Mouse (Mus musculus) cortical plate, adult 2 months (tissue): ENCODE measurements around the gene Cdk2ap1. TPM values are rescaled to one million over a fixed set of nuclear protein-coding genes. Genes with fewer than 3 reads are reported as not detected.
"Not testable (repeated sequence)": the region's sequence is repeated elsewhere in the genome, so short reads cannot be mapped to it uniquely, and the experiment has no call there.

Experiments
- H3K27ac ChIP-seq: fragments of 200-500 bp; 2 replicates; pipeline ENCODE4 v1.5.1; 2012; ENCODE audit warnings: low read length, control low read depth, inconsistent platforms; ENCODE audit not compliant: insufficient read depth
- H3K4me1 ChIP-seq: fragments of 200-500 bp; 2 replicates; pipeline ENCODE4 v1.6.1; 2011; ENCODE audit warnings: low read length; ENCODE audit not compliant: control insufficient read depth, insufficient read depth
- H3K4me3 ChIP-seq: fragments of 200-500 bp; 2 replicates; pipeline ENCODE4 v1.5.1; 2011; ENCODE audit warnings: mild to moderate bottlenecking, low read length, control low read depth; ENCODE audit not compliant: insufficient read depth
- CTCF ChIP-seq: fragments of 200-500 bp; IDR thresholded peaks from 2 replicates; pipeline ENCODE4 v1.5.1; 2011; ENCODE audit warnings: mild to moderate bottlenecking, control low read depth, low read length; ENCODE audit not compliant: insufficient read depth; ENCODE audit errors: extremely low read depth
- POLR2A ChIP-seq: fragments of 200-500 bp; IDR thresholded peaks from 2 replicates; pipeline ENCODE4 v1.6.1; 2011; ENCODE audit warnings: mild to moderate bottlenecking, low read length, control low read depth; ENCODE audit not compliant: insufficient read depth; ENCODE audit errors: extremely low read depth
- polyA plus RNA-seq: library from polyadenylated mRNA; depleted of rRNA; stranded (reverse); fragments of >200 nt; gene quantifications from 2 replicates; pipeline ENCODE4 v1.2.3, GENCODE M21; 2012

The Cdk2ap1 gene
- polyA plus RNA-seq, 1 experiment, result 264 TPM

- peaks cover 3% of the 10 kb centered on the region for H3K4me1 ChIP-seq
- H3K27ac ChIP-seq, result peak overlapping the region; percentile 23; the same call in 1 of the 2 replicates
- TF ChIP-seq CTCF, result no peak
- TF ChIP-seq POLR2A, result no peak
- H3K4me3 ChIP-seq, result no peak overlapping the region
These were observed 28.5 kb downstream of the Cdk2ap1 start for GRCm38 (mm10) chr5:124334392-124334791.

- Histone ChIP-seq H3K27ac (no peak overlapping the region), H3K4me1 (peaks cover 1% of the 10 kb centered on the region; the same call in 1 of the 2 replicates), H3K4me3 (no peak overlapping the region)
- no peak for TF ChIP-seq POLR2A
- TF ChIP-seq CTCF, result no peak
These were observed 32.8 kb downstream of the Cdk2ap1 start for GRCm38 (mm10) chr5:124330086-124330485.

DNA sequence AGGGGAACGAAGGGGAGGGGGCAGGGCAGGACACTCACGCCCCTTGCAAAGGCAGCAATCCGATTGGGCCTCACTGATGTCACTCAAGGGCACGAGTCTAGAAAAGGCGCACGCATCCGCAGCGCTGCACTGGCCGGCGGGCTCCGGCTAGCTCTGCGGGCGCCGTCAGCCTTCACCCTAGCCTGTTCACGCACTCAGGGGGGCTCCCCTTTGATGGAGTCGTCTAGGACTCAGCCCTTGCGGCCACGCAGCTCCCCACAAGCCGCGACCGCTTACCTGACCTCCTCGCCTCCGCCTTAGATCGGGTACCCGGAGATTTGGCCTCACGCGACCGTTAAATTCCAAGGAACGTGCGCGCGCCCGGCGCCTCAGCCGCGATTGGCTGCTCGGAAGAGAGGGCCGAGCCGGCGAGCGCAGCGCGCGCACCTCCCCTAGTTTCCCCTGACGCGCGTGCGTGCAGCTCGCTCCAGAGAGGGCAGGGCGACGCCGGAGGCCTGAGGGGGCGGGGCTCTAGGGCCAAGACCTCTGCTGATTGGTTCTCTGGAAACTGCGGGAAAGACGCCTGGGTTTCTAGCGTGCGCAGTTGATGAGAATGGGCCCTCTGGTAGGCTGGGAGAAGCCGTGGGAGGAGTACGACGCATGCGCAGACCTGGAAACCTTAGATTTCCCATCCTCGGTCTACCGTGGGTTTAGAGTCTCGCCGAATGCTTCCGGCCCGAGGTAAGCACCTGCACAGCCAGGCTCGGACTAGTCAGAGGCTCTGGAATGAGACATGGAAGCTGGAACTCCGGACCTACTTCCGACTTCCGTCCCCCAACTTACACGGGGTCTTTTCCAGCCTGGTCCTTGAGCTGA lies 35.1 kb downstream of the Cdk2ap1 start, which contains the start of the genes Mphosph9 and 2810006K23Rik:
Gene Mphosph9, minus strand, starts transcription at position 463 of the 855 bp plus-strand sequence.
Gene 2810006K23Rik, plus strand, starts transcription at position 580 of the 855 bp plus-strand sequence.
- Histone ChIP-seq H3K4me1 (no peaks in the 10 kb centered on the region; the same call in 1 of the 2 replicates), H3K4me3 (peak within 1 kb of the TSS; percentile 51), H3K27ac (peak within 1 kb of the TSS; percentile 72)
- TF ChIP-seq POLR2A, result peak; percentile 99
- no peak for TF ChIP-seq CTCF

- H3K27ac ChIP-seq, result no peak overlapping the region
- H3K4me1 ChIP-seq, result no peaks in the 10 kb centered on the region; the same call in 1 of the 2 replicates
- TF ChIP-seq POLR2A (no peak), CTCF (no peak)
- H3K4me3 ChIP-seq, result peak overlapping the region; percentile 51
These were observed 36.1 kb downstream of the Cdk2ap1 start for GRCm38 (mm10) chr5:124326829-124327228.

DNA sequence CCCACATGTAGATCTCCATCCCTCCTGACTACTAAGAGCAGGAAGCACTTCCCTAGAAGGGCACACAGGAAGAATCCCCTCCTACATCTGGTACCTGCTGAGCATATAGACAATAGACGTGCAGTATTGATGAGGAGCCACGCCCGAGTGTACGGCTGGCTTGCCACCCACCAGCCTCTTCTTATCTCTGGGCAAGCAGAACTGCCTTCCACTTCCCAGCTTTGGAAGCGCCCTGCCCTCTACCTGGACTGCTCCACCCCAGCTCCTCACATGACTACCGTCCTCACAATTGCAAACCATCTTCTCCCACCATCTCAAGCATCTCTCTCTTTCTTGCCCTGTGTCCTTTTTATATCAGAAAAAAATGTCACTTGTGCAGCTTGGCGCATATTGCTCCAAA lies 45.2 kb downstream of the Cdk2ap1 start:
- no peak for TF ChIP-seq CTCF
- TF ChIP-seq POLR2A, result no peak
- Histone ChIP-seq H3K27ac (no peak overlapping the region), H3K4me1 (0 out of 2 replicates have a peak, but pooled peaks cover 1% of the 10 kb centered on the region), H3K4me3 (no peak overlapping the region)

DNA sequence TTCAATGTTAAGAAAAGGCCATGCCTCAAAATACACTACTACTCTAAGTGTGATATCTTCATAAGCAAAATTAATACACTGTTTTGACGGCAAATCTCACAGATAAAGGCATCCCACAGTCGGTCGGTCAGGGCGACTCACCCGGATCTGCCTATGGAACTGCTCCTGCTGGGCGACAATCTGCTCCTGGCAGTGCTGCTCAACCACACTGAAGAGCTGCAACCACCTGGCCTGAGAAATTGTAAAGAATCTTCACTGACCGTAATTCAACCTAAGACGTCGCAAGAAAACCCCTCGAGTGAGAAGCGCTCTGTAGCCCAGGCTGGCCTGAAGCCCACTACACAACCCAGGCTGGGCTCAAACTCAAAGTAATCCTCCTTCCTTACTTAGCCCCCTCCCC lies 46.9 kb downstream of the Cdk2ap1 start:
- no peak overlapping the region for H3K27ac ChIP-seq
- no peak overlapping the region for H3K4me3 ChIP-seq
- no peak for TF ChIP-seq CTCF
- TF ChIP-seq POLR2A, result no peak
- H3K4me1 ChIP-seq, result 0 out of 2 replicates have a peak, but pooled peaks cover 1% of the 10 kb centered on the region

- no peak overlapping the region for H3K4me3 ChIP-seq
- TF ChIP-seq POLR2A (no peak), CTCF (no peak)
- 0 out of 2 replicates have a peak, but pooled peaks cover 1% of the 10 kb centered on the region for H3K4me1 ChIP-seq
- H3K27ac ChIP-seq, result no peak overlapping the region
These were observed 47.4 kb downstream of the Cdk2ap1 start for GRCm38 (mm10) chr5:124315498-124315897.

DNA sequence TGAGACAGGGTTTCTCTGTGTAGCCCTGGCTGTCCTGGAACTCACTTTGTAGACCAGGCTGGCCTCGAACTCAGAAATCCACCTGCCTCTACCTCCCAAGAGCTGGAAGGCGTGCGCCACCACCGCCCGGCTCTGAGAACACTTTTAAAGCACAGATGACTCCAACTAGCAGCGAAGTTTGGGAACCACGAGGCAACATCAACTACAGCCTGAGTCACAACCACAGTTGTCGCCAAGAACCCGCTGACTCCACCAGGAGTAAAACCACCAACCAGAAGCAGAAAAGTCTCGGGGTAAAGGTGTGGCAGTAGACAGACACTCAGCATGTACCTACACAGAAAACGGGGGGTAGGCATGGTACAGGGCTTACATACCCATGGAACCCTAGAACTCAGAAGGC lies 52.8 kb downstream of the Cdk2ap1 start:
- Histone ChIP-seq H3K27ac (no peak overlapping the region), H3K4me3 (no peak overlapping the region), H3K4me1 (no peaks in the 10 kb centered on the region)
- TF ChIP-seq POLR2A, result no peak

GRCm38 (mm10) chr5:124309155-124309554 lies 53.7 kb downstream of the Cdk2ap1 start:
- H3K4me1 ChIP-seq, result no peaks in the 10 kb centered on the region
- TF ChIP-seq CTCF, result no peak
- TF ChIP-seq POLR2A, result no peak
- no peak overlapping the region for H3K27ac ChIP-seq
- no peak overlapping the region for H3K4me3 ChIP-seq

GRCm38 (mm10) chr5:124302853-124303252 lies 60.0 kb downstream of the Cdk2ap1 start:
- H3K4me1 ChIP-seq, H3K27ac ChIP-seq, H3K4me3 ChIP-seq: not testable (repeated sequence)

DNA sequence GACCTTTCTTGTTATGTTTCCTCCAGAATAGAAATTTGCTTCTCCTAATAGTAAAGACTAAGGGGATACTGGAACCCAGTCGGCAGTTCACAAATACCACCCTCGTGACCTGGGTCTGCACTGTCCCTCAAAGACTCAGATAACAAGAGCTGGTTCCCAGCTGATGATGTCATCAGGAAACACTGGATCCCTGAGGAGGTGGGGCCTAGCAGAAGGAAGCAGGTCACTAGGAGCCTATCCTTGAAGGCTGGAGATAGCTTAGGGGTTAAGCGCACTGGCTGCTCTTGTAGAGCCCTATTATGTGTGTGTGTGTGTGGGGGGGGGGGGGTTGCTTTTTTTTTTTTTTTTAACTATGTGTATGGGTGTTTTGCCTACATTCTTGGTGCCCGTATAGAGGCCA lies 62.8 kb downstream of the Cdk2ap1 start:
- Histone ChIP-seq H3K4me3 (no peak overlapping the region), H3K27ac (no peak overlapping the region), H3K4me1 (no peaks in the 10 kb centered on the region)
- TF ChIP-seq POLR2A (no peak), CTCF (no peak)
